ENCODE assay signal across 15 mouse cellular contexts in the genomic region with DNA sequence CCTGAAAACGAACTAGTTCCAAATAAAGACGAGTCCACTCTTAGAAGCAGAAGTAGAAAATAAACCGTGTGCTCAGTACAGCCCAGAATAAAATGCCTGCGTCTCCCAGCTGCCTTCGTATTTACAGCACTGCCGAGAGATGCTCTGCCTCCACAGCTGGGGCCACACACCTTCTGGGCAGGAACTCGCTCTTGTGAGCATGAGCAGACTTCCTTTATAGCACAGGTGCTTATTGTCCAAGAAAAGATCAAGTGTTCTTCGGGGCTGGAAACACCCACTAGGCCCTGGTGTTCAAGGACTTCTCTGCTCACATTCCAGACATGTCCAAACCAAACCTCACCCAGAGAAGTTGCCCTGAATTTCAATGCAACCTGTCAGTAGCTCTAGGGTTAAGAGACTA. TPM values are rescaled to one million over a fixed set of nuclear protein-coding genes. Genes with fewer than 3 reads are reported as not detected.
DNase-seq lines count a peak whose midpoint lies in the region; TF ChIP-seq lines count a peak whose summit lies in the region.
"Had no signal": no experiment of that assay in that cellular context is flagged by ENCODE, and none has a peak within 500 bp of the region (broad histone marks: within the 10 kb centered on the region; RNA-seq: fewer than 3 reads in every experiment).

No protein-coding gene starts in this region.

- no peak overlapping the region for H3K4me3 ChIP-seq in kidney, adult 2 months (ENCODE audit: insufficient read depth, low read depth, low read length)
- H3K4me3 ChIP-seq in cortical plate, adult 2 months (ENCODE audit: insufficient read depth, low read length): no peak overlapping the region
- H3K4me3 ChIP-seq: hindbrain, embryonic 10.5 days; liver, embryonic 13.5 days had no signal

- DNase-seq in kidney, adult 2 months: no peak
- no peak for DNase-seq in kidney, adult 11 months
- DNase-seq in A20 (ENCODE audit: low read depth, low spot score): peak; percentile 67
- DNase-seq in lung, postnatal 36 days: peak; percentile 73
- no peak for DNase-seq in adrenal gland, postnatal 10 days
- DNase-seq in layer of hippocampus, adult 9-10 months (ENCODE audit: low spot score): no peak
- DNase-seq in kidney, postnatal 36 days: no peak
- DNase-seq: cerebellum, adult 9-11 months; gastrocnemius, postnatal 25 days; kidney, adult 8-10 months; kidney, postnatal 25 days; layer of hippocampus, postnatal 36 days; liver, embryonic 13.5 days had no signal

- no peaks in the 10 kb centered on the region for H3K36me3 ChIP-seq in kidney, adult 2 months (ENCODE audit: control insufficient read depth, insufficient read depth, low read length)
- H3K36me3 ChIP-seq: hindbrain, embryonic 10.5 days; liver, embryonic 13.5 days had no signal

- peak overlapping the region; percentile 77; the same call in 1 of the 2 replicates for H3K27ac ChIP-seq in kidney, adult 2 months (ENCODE audit: insufficient read depth, low read depth, low read length)
- H3K27ac ChIP-seq in cortical plate, adult 2 months (ENCODE audit: insufficient read depth, low read length): 0 out of 2 replicates have a peak overlapping the region, but pooled peaks have one; percentile 28
- H3K27ac ChIP-seq: hindbrain, embryonic 10.5 days; liver, embryonic 13.5 days had no signal

- no peak for TF ChIP-seq POLR2A in kidney, adult 2 months (IDR thresholded peaks at IDR 0.05; ENCODE audit: low read depth, low read length)
- no peak for TF ChIP-seq POLR2A in cortical plate, adult 2 months (IDR thresholded peaks at IDR 0.05; ENCODE audit: extremely low read depth, insufficient read depth, low read length)

- TF ChIP-seq CTCF in kidney, adult 2 months (conservative IDR thresholded peaks at IDR 0.05; ENCODE audit: insufficient read depth, insufficient read length, low read depth, low read length): no peak
- no peak for TF ChIP-seq CTCF in cortical plate, adult 2 months (IDR thresholded peaks at IDR 0.05; ENCODE audit: extremely low read depth, insufficient read depth, low read length)

- H3K27me3 ChIP-seq in kidney, adult 2 months (replicated peaks; ENCODE audit: control insufficient read depth, insufficient read depth, low read length): no peaks in the 10 kb centered on the region
- H3K27me3 ChIP-seq: liver, embryonic 13.5 days had no signal

- 68% methylated on average over 8 of the region's 8 CpGs for WGBS in kidney, adult 2 months

- H3K4me1 ChIP-seq in kidney, adult 2 months (ENCODE audit: control insufficient read depth, insufficient read depth, low read length): peaks cover 13% of the 10 kb centered on the region
- H3K4me1 ChIP-seq in cortical plate, adult 2 months (ENCODE audit: control insufficient read depth, insufficient read depth, low read length): peaks cover 4% of the 10 kb centered on the region

RNA-seq across cellular contexts. Expression of a gene that starts 39.2 kb away (rescaled TPM):
- polyA plus RNA-seq in kidney, adult 2 months (2012; rRNA removed): 11.8 and 13.6 TPM in 2 replicates
- polyA plus RNA-seq in cortical plate, adult 2 months (2012; rRNA removed): 33.1 and 34.6 TPM in 2 replicates
- 10 to 100 TPM; 25.1 to 32.8 TPM for total RNA-seq in adrenal gland, postnatal 10 days (2021)

RNA-seq across cellular contexts. Expression of a gene that starts 54.5 kb away (rescaled TPM):
- polyA plus RNA-seq in kidney, adult 2 months (2012; rRNA removed): 34.9 and 55.4 TPM in 2 replicates
- 111 and 115 TPM in 2 replicates for polyA plus RNA-seq in cortical plate, adult 2 months (2012; rRNA removed)
- total RNA-seq in adrenal gland, postnatal 10 days (2021): 1,000 to 10,000 TPM; 1,072 to 1,158 TPM

Comparison
In these comparisons a context has a peak if more than half of its experiments do, and no peak if none do; other contexts are left out.
1. DNase-seq: peak in A20 (single experiment) and lung, postnatal 36 days (single experiment); none in kidney, adult 2 months (single experiment), kidney, adult 11 months (single experiment), adrenal gland, postnatal 10 days (single experiment), layer of hippocampus, adult 9-10 months (single experiment) and kidney, postnatal 36 days (0 of 2).